Mouse (Mus musculus): ENCODE results near the gene Ttc33.

DNA sequence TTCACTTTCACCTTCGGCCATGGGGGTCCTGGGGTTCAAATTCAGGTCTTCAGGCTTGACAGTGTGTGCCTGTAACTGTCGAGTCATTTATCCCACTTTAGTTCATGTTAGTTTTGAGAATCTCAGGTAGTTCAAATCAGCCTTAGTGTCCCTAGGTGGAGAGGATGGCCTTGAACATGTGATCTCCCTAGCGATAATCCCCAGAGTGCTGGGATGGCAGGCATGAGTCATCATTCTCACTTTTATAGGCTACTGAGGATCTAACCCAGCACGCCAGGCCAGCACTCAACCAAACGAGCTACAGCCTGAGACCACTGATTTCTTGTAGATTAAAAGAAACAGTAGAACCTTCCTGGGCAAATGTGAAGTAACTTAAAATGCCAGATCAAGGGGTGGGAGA, 43.3 kb upstream of the Ttc33 start:
- TF ChIP-seq GATA1 (IDR thresholded peaks at IDR 0.05; ENCODE audit: low read length) (peak; percentile 47; the same call in 1 of the 2 replicates), TAL1 (IDR thresholded peaks at IDR 0.05; ENCODE audit: low read length) (no peak)
